Mouse (Mus musculus) neural tube, embryonic 11.5 days (tissue): ENCODE measurements around the gene Casc4. TPM values are rescaled to one million over a fixed set of nuclear protein-coding genes. Genes with fewer than 3 reads are reported as not detected.

Experiments used
- ATAC-seq: fragments of 200-750 bp; cut with Nextera tagmentation; 2 replicates; pipeline ENCODE4 v1.8.0; 2017; ENCODE audit warnings: moderate number of reproducible peaks, mild to moderate bottlenecking, moderate TSS enrichment, moderate library complexity; ENCODE audit not compliant: insufficient read depth, low FRiP score, low TSS enrichment
- DNase-seq: peaks from one replicate; pipeline ENCODE4 v3.0.0-alpha.2; 2015; ENCODE audit warnings: low spot score
- H3K27ac ChIP-seq: fragments of 300-500 bp; sonication (generic); 2 replicates; pipeline ENCODE4 v1.5.1; 2014; ENCODE audit warnings: low read depth, mild to moderate bottlenecking, low read length
- H3K27me3 ChIP-seq: fragments of 300-500 bp; sonication (generic); 2 replicates; pipeline ENCODE4 v1.6.1; 2014; ENCODE audit warnings: mild to moderate bottlenecking, low read length, mixed read lengths; ENCODE audit not compliant: control insufficient read depth, insufficient read depth
- H3K36me3 ChIP-seq: fragments of 300-500 bp; sonication (generic); 2 replicates; pipeline ENCODE4 v1.6.1; 2014; ENCODE audit warnings: mild to moderate bottlenecking, low read length, moderate library complexity, mixed read lengths; ENCODE audit not compliant: control insufficient read depth, insufficient read depth
- H3K4me1 ChIP-seq: fragments of 300-500 bp; sonication (generic); 2 replicates; pipeline ENCODE4 v1.6.1; 2014; ENCODE audit warnings: low read length, mixed read lengths; ENCODE audit not compliant: control insufficient read depth, insufficient read depth
- H3K4me2 ChIP-seq: fragments of 300-500 bp; sonication (generic); 2 replicates; pipeline ENCODE4 v1.6.1; 2014; ENCODE audit warnings: low read depth, mild to moderate bottlenecking, moderate library complexity
- H3K4me3 ChIP-seq: fragments of 300-500 bp; sonication (generic); 2 replicates; pipeline ENCODE4 v1.5.1; 2014; ENCODE audit warnings: low read depth, low read length
- H3K9ac ChIP-seq: fragments of 300-500 bp; sonication (generic); 2 replicates; pipeline ENCODE4 v1.6.1; 2014; ENCODE audit warnings: mild to moderate bottlenecking, low read length
- H3K9me3 ChIP-seq: fragments of 300-500 bp; sonication (generic); 2 replicates; pipeline ENCODE4 v1.6.1; 2016; ENCODE audit warnings: low read length; ENCODE audit not compliant: control insufficient read depth
- WGBS: fragments of 180-500 bp; shearing (Covaris S2); extraction: QIAGEN DNeasy Blood & Tissue Kit; methylation state at CpG from one replicate; pipeline ENCODE4 v1.1.7; 2014; 5-methylcytosine and 5-hydroxymethylcytosine counted together
- polyA plus RNA-seq: library from polyadenylated mRNA; unstranded; fragments of >200 nt; fragmentation: Nextera tagmentation; extraction: Ambion mirVana; gene quantifications from 2 replicates; pipeline ENCODE4 v1.2.1, GENCODE M21; 2014

Casc4 gene
- 25.3 and 27.8 TPM in 2 replicates for polyA plus RNA-seq

DNA sequence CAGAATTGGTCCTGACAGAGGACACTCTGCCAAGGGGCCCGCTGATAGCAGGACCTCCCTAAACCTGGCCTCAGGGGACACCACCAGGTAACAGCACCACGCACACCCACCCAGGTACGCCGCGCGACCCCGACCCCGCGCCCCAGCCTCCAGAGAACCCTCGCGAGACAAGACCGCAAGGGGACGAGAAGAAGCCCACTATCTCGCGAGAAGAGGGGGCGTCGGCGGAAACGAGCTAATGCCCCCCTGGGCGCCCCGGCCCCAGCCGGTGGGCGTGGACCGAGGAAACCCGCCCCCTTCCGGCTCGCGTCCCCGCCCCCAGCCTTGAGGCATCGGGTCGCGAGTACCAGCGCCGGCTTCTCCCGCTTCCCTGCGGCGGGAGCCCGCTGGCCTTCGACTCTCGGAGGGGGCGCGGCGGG is at the start of gene Casc4:
Gene Casc4 (plus strand): TSS at position 339 of the 419 bp plus-strand sequence.
- Histone ChIP-seq H3K9me3 (no peaks in the 10 kb centered on the region), H3K27me3 (no peaks in the 10 kb centered on the region), H3K4me3 (peak within 1 kb of the TSS; percentile 64), H3K4me1 (peaks cover 7% of the 10 kb centered on the region; the same call in 1 of the 2 replicates), H3K36me3 (no peaks in the 10 kb centered on the region), H3K9ac (peak within 1 kb of the TSS; percentile 72), H3K27ac (peak within 1 kb of the TSS; percentile 69), H3K4me2 (peak within 1 kb of the TSS; percentile 86)
- WGBS = under 1% methylated on average over 30 of the region's 43 CpGs
- peak; percentile 98 for DNase-seq
- ATAC-seq = peak; percentile 91

DNA sequence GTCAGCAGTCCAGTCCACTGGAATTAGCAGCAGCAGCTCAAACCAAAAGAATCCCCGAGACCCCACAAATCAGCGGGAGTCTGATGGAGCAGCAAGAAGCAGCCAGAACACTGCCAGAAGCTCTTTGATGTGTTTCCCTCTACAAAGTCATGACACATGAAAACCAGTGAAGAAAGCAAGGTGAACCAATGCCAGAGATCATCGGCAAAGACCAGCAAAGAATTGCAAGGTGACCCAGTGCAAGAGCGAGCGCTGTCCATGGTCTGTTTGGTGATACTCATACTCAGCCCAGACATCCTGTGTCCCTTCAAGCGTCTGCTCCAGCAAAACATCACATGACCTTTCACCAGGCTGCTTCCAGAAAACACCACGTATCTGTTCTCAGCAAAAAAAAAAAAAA is 45.0 kb upstream of the Casc4 start:
- Histone ChIP-seq H3K4me1 (no peaks in the 10 kb centered on the region), H3K9ac (no peak overlapping the region), H3K27ac (no peak overlapping the region), H3K9me3 (no peaks in the 10 kb centered on the region), H3K36me3 (no peaks in the 10 kb centered on the region), H3K27me3 (no peaks in the 10 kb centered on the region), H3K4me3 (no peak overlapping the region), H3K4me2 (no peak overlapping the region)
- ATAC-seq = no peak
- WGBS = 91% methylated on average over 7 of the region's 7 CpGs
- DNase-seq = no peak

DNA sequence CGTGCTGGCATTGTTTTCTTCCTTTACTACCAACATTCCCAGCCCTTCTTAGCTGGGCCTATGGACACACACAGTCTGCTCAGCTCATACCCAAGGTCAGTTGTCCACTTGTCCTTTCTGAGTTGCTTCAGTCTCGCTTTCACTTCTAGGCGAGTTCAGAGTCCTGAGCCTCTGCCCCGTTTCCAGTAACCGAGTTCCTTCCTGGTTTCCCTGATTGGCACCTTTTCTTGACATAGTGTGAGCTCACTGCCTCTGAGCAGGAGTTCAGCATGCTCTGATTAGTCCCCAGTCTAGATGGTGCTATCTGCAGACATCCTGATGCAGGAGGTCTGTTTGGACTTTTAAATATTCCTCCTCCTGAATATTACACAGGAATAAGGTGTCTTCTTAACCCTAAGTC is 42.1 kb upstream of the Casc4 start:
- WGBS = 79% methylated on average over 5 of the region's 5 CpGs
- Histone ChIP-seq H3K4me1 (no peaks in the 10 kb centered on the region), H3K27me3 (no peaks in the 10 kb centered on the region), H3K9ac (no peak overlapping the region), H3K9me3 (no peaks in the 10 kb centered on the region), H3K4me3 (no peak overlapping the region), H3K4me2 (no peak overlapping the region), H3K27ac (no peak overlapping the region), H3K36me3 (no peaks in the 10 kb centered on the region)
- ATAC-seq (no peak), DNase-seq (no peak)

GRCm38 (mm10) chr2:121826189-121826588 is 40.6 kb upstream of the Casc4 start:
- ATAC-seq = no peak
- Histone ChIP-seq H3K27me3 (no peaks in the 10 kb centered on the region), H3K36me3 (no peaks in the 10 kb centered on the region), H3K27ac (no peak overlapping the region), H3K9ac (no peak overlapping the region), H3K9me3 (no peaks in the 10 kb centered on the region), H3K4me3 (no peak overlapping the region), H3K4me1 (no peaks in the 10 kb centered on the region), H3K4me2 (no peak overlapping the region)
- WGBS = 67% methylated on average over 2 of the region's 2 CpGs
- DNase-seq = no peak

DNA sequence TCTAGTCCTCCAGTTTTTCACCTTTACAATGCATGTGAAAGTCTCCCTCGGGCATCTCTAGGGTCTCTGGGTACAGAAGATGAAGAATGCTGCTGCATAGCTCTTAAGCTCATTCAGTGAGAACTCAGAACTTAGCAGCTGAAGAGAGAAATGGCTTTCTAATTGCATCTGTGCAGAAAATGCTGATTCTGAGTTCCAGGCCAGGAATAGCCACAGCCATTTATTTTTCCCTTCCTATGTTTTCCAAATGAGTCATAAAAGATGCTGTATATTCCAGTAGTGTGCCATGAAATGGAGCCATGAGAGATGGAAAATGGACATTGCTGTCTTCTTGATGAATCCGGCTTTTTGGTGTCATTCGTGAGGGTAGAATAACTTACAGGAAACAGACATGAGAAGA is 38.4 kb upstream of the Casc4 start:
- ATAC-seq = no peak
- 83% methylated on average over 3 of the region's 3 CpGs for WGBS

DNA sequence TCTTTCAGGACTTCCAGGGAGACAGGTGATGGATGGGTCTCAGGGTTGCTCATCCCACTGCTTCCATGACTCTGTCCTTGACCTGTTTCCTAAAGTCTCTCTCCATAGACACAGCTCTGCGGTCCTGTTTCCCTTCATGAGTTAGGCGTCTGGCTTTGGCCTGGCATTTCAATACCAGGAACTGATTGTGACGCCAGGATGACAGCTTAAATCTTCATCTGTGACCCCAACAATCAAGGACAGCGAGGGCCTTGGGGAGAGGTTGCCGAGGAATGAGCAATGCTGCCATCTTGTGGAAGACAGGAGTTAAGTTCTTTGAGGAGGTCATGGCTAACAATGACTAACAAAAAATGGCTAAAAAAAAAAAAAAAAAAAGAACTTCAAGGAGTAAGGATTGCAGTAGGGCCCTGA is 34.3 kb upstream of the Casc4 start:
- DNase-seq = peak; percentile 74
- WGBS = 11% methylated on average over 5 of the region's 5 CpGs
- Histone ChIP-seq H3K4me1 (no peaks in the 10 kb centered on the region), H3K4me3 (no peak overlapping the region), H3K36me3 (no peaks in the 10 kb centered on the region), H3K27ac (no peak overlapping the region), H3K27me3 (no peaks in the 10 kb centered on the region), H3K4me2 (no peak overlapping the region), H3K9ac (no peak overlapping the region), H3K9me3 (no peaks in the 10 kb centered on the region)
- peak; percentile 38; the same call in 1 of the 2 replicates for ATAC-seq

More for the DNA sequence above, 38.4 kb upstream of the Casc4 start:
- Histone ChIP-seq H3K4me3 (no peak overlapping the region), H3K9ac (no peak overlapping the region), H3K4me2 (no peak overlapping the region), H3K27me3 (no peaks in the 10 kb centered on the region), H3K36me3 (no peaks in the 10 kb centered on the region), H3K27ac (no peak overlapping the region), H3K4me1 (no peaks in the 10 kb centered on the region), H3K9me3 (no peaks in the 10 kb centered on the region)
- no peak for DNase-seq

GRCm38 (mm10) chr2:121834926-121835325 is 31.8 kb upstream of the Casc4 start:
- ATAC-seq (no peak), DNase-seq (no peak)
- Histone ChIP-seq H3K9me3 (no peaks in the 10 kb centered on the region), H3K9ac (no peak overlapping the region), H3K4me3 (no peak overlapping the region), H3K36me3 (no peaks in the 10 kb centered on the region), H3K27me3 (no peaks in the 10 kb centered on the region), H3K4me2 (no peak overlapping the region), H3K27ac (no peak overlapping the region), H3K4me1 (no peaks in the 10 kb centered on the region)
- 49% methylated on average over 3 of the region's 3 CpGs for WGBS

GRCm38 (mm10) chr2:121841453-121841852 is 25.3 kb upstream of the Casc4 start:
- Histone ChIP-seq H3K27ac (no peak overlapping the region), H3K4me2 (no peak overlapping the region), H3K4me1 (no peaks in the 10 kb centered on the region), H3K4me3 (no peak overlapping the region), H3K36me3 (no peaks in the 10 kb centered on the region), H3K9me3 (no peaks in the 10 kb centered on the region), H3K27me3 (no peaks in the 10 kb centered on the region), H3K9ac (no peak overlapping the region)
- ATAC-seq (no peak), DNase-seq (no peak)
- 99% methylated on average over 3 of the region's 3 CpGs for WGBS

DNA sequence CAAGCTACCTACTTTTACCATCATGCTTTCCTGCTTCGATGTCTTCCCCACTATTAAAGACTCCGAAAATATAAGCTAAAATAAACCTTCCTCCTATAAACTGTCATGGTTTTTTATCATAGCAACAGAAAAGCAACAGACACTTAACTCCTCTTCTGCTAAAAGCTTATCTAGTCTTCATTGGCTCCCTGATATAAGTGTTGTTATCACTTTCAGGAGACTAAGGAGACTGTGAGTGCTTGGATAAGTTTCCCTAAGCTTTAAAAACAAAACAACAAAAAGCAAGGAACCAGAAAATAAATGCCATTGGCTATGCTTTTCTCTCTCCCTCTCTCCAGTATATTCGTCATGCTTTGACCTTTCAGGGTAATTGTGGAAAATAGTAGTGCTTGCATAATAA is 24.5 kb upstream of the Casc4 start:
- no peak for ATAC-seq
- H3K4me3 ChIP-seq = no peak overlapping the region
- no peaks in the 10 kb centered on the region for H3K4me1 ChIP-seq
- H3K9me3 ChIP-seq = no peaks in the 10 kb centered on the region
- WGBS = 80% methylated on average over 3 of the region's 3 CpGs
- DNase-seq = no peak
- H3K36me3 ChIP-seq = no peaks in the 10 kb centered on the region
- H3K9ac ChIP-seq = no peak overlapping the region
- H3K27ac ChIP-seq = no peak overlapping the region
- H3K27me3 ChIP-seq = no peaks in the 10 kb centered on the region
- no peak overlapping the region for H3K4me2 ChIP-seq
